Mouse (Mus musculus) CH12F3 (cell line): ENCODE results near the gene Tmem253.
"Not testable (repeated sequence)": the region's sequence is repeated elsewhere in the genome, so short reads cannot be mapped to it uniquely, and the experiment has no call there.

ENCODE experiments used
- in situ Hi-C: fragments of 300-500 bp; cut with MboI; formaldehyde crosslinking; loops from 2 replicates; pipeline ENCODE4 v1.14.3; 2020; ENCODE audit warnings: low sequenced_read_pairs

Gene Tmem253

GRCm38 (mm10) chr14:52020486-52021137 lies 5.2 kb downstream of the Tmem253 start, which contains the start of gene Zfp219:
TSS of gene Zfp219 (minus strand) at chr14:52020733.
- in situ Hi-C loops = no loop called here

DNA sequence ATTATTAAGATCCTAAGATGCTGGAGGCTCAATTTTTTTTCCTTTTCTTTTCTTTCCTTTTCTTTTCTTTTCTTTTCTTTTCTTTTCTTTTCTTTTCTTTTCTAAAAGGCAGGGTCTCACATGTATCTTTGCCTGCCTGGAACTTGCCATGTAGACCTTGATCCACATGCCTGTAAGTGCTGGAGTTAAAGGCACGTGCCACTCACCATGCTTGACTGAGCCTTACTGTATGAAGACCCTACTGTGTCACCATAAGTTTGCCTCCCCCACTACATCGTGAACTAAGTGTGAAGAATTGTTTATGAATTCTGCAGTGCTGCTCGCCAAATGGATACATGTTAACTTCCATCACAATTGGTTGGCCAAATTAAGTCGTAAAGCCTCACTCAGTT lies 5.7 kb downstream of the Tmem253 start:
- in situ Hi-C loops = no loop called here

DNA sequence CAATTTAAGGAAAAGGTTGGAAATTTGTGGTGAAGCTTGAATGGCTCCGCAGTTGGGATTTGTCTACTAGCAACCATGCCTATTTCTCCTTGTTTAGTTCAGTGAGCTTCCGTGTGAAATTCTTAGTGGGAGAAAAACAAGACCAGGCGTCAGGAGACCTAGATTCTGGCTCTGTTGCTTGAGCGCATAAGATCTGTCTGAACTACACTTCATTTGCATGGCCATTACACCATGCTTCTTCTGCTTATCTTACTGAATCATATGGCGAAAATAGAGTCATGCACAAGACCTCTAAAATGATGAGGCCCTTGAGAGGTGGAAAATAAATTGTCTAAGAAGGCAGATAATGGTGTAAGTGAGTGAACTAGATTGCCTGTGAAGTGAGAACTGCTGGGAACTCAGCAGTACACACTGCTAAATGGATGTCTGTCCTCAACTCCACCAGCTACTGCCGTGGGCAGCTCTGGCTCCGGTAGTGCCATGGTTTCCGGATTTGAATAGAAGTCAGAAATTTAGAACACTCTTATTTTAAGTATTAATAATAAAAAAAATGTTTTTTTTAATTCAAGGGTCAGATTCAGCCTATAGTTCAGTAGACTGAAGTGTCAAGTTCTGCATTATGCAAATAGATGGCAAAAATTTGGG lies 6.2 kb downstream of the Tmem253 start:
- in situ Hi-C loops = no loop called here

- in situ Hi-C loops = no loop called here
Measured at GRCm38 (mm10) chr14:52022244-52022708, 6.8 kb downstream of the Tmem253 start.

- in situ Hi-C loops = no loop called here
Measured at GRCm38 (mm10) chr14:52022709-52023459, 7.4 kb downstream of the Tmem253 start.

DNA sequence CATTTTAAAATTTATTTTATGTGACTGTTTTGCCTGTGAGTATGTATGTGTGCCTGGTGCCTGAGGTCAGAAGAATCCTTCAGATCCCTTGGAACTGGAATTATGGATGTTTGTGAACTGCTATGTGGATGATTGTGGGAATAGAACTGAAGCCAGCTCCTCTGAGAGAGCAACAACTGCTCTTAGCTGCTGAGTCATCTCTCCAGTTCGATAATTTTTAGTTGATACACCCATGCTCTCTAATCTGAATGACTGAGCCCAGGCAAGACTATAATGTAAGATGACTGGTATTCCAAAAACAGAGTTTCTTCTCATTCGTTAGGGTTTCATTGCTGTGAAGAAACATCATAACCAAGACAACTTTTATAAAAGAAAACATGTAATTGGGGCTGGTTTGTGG lies 8.7 kb downstream of the Tmem253 start:
- in situ Hi-C loops = no loop called here

DNA sequence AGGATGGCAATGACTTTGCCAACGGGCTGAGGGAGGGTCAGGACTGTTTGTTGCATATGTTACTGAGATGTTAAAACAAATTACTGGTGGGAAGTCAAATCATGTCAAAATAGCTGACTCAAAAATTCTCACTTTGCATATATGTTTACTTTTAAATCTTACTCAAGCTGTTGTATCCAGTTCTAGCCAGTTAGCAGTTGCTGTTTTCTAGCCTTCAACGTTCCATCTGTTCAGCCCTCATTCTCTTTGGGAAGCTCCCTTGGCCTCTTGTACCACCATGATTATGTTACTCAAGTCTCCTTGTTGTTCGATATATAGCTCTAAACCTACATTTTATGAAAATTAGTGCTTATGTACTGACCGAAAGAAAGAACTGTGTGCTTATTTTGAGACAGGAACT lies 10.9 kb downstream of the Tmem253 start:
- in situ Hi-C loops = no loop called here

DNA sequence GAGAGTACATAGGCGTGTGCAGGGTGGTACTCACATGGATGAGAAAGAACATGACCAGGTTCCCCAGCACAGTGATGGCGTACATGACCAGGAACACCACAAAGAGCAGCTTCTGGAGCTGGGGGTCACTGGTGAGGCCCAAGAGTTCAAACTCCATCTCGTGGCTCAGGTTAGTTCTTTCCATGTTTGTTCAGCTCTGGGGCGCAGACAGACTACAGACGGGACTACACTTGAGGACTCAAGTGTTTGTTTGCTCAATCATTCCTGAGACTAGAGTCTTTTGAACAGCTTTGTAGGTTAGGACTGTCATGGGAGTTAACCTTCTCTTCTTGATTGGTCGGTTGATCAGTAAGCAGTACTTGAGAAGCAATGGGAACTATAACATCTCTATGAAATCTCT lies 20.5 kb downstream of the Tmem253 start:
- in situ Hi-C loops = no loop called here

GRCm38 (mm10) chr14:52039332-52039731 lies 23.9 kb downstream of the Tmem253 start:
- in situ Hi-C loops = no loop called here

- in situ Hi-C loops = not testable (repeated sequence)
Measured at GRCm38 (mm10) chr14:52042359-52042758, 26.9 kb downstream of the Tmem253 start, which contains the start of gene Olfr221. TSS of gene Olfr221 (minus strand) at chr14:52042459.

DNA sequence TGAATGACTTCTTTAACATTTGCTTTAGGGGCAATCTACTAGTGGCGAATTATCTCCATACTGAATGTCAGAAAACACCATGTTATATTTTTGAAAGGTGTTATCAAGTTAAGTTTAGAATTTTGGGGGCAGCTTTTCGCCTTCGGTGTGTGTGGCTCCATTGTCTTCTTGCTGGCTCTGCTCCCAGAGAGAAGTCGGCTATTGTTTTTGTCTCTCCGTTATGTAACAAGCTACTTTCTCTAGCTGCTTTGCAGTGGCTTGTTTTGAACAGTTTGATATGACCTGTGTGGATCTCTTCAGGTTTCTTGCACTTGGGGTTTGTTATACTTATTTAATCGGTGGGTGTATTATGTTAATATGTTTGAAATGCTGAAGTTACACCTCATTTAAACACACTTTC lies 28.0 kb downstream of the Tmem253 start:
- in situ Hi-C loops = no loop called here

DNA sequence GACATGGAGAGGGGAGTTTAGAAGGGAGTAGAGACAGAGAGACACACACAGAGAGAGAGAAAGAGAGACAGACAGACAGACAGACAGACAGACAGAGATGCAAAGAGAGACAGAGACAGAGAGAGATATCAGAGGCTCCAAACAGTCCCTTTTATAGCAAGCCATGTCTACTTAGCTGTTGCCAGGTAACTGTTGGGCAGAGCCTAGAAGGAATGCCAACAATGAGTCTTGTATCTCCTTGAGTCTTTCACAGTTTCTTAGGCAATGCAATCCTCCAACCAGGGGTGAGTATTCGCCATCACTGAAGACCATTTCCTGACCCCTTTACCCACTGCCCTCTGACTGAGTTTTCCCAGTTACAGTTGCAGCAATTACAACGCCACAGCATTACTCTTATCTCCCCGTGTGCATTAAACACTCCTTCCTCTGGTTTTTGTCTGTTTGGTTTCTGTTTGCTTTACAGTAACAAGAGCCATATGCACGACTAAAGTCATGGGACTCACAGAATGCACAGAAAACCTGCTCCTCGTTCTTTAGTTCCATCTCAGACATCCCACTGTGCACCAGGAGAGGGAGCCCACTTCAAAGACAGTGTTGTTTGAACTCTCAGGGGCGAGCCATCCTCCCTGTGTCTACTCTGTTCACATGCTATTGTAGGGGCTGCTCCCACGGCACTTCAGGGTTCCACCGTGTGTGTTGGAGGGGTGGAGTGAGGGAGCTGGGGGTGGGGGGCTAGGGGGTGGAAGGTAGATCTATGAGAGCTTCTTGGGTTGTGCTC lies 29.6 kb downstream of the Tmem253 start:
- in situ Hi-C loops = no loop called here

DNA sequence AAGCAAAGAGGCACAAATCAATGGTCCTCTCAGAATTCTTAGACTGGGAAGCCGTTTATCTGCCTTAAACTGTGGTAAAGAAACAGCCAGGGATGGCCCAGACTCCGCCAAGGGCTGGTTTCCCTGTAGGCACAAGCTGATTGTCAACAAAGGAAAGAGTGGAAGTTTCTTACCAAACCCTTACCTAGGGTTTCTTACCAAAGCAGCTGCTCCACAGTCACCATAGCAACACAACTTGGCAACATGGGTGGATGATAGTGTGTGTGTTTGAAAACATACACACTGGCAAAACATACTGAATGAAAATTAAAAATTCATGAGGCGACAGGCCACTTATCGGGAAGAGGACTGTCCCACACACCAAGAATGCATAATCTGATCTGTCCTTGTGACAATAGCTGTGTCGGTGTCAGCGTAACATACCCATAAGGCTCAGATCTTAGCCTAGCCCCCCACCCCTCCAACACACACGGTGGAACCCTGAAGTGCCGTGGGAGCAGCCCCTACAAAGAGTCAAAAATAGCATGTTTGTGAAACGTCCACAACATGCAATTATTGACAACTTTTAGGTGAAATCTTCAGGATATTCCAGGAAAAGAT lies 30.6 kb downstream of the Tmem253 start:
- in situ Hi-C loops = no loop called here

DNA sequence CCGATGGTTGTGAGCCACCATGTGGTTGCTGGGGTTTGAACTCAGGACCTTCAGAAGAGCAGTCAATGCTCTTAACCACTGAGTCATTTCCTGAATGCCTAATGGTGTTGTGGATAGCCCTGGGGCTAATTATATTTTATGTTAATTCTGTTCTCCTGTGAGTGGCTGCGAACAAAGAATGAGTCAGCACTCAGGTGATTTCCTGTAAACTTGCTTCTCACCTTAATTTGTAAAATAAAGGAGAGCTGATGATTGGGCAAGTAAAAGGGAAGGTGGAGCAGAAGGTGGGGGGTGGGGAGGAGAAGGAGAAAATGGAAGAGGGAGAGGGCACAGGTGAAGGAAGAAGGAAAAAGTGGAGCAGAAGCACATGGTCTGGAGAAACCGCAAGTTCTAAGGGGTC lies 37.3 kb downstream of the Tmem253 start:
- in situ Hi-C loops = not testable (repeated sequence)

DNA sequence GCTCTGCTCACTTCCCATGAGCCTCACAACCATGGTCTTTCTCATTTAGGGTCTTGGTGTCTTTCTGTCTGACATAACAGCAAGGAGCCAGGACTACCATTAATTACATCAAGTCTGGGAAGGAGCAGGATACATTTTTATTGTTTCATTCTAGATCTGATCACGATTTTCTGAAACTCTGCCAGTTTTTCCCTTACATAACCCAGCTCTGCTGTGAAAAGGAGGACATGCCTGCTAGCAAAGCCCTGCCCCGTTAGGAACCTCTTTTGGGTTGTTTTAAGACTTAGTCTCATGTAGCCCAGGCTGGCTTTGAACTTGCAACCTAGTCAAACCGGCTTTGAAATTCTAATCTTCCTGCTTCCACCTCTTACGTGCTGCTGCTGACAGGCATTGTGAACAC lies 44.5 kb downstream of the Tmem253 start:
- in situ Hi-C loops = no loop called here

GRCm38 (mm10) chr14:52060800-52061199 lies 45.3 kb downstream of the Tmem253 start:
- in situ Hi-C loops = no loop called here

GRCm38 (mm10) chr14:52061798-52062197 lies 46.3 kb downstream of the Tmem253 start:
- in situ Hi-C loops = no loop called here

- in situ Hi-C loops = no loop called here
Measured at GRCm38 (mm10) chr14:52066135-52066534, 50.7 kb downstream of the Tmem253 start.
